Mouse (Mus musculus) naive thymus-derived CD4-positive, alpha-beta T cell, adult 2 months (primary cell): ENCODE results near the gene Dusp14.

Experiments
- DNase-seq: peaks from one replicate; pipeline ENCODE4 v3.0.0-alpha.2; 2011; ENCODE audit warnings: low read depth

Gene Dusp14

GRCm38 (mm10) chr11:84016147-84016809 is 52.8 kb downstream of the Dusp14 start:
- no peak for DNase-seq

DNA sequence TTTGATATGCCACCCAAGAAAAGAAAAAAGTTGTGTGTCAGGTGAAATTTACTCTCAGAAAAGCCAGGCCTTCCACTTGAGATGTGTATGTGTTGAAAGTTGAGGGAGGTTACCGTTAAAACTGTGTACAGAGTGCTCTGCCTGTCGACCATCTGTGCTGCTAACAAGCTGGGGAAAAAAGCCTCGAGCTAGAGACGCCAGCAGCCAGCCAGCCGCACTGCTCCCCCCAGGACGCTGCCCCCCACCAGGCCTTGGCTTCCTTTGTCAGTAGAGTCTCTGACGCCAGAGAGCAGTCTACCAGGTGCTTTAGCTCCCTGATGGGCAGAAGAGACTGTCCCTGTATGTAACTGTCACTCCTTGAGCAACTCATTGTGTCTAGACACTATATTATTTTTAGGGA is 56.0 kb downstream of the Dusp14 start:
- DNase-seq = no peak

DNA sequence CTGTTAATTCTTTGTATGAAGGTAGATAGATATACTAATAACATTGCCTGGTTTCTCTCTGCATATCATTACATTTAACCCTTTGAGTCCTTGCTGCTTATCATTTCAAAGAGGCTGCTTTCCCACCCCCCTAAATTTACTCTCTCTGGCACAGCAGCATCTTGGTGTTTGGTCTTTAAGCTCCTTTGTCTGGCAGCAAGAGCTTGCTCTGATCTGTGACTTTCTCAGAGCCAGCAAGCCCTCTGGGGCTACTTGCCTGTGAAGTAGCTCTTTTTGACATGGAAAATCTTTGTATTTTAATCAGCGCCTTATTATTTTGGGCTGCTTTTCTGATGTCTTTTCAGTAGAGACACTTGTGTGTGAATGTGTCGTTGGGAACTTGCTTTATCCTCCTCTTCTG is 57.5 kb downstream of the Dusp14 start:
- DNase-seq = no peak

GRCm38 (mm10) chr11:84011050-84011449 is 58.0 kb downstream of the Dusp14 start:
- DNase-seq = no peak

- no peak for DNase-seq
Measured at GRCm38 (mm10) chr11:84010411-84010810, 58.6 kb downstream of the Dusp14 start.

DNA sequence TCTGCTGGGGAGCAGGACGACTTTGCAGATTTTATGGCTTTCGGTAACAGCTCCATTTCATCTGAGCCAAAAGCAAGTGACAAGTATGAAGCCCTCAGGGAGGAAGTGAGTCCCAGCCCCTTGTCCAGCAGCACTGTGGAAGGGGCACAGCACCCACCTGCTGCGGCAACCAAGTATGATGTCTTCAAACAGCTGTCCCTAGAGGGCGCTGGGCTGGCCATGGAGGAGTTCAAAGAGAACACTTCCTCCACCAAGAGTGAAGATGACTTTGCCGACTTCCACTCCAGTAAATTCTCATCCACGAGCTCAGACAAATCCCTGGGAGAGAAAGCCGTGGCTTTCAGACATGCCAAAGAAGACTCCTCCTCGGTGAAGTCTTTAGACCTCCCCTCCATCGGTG is 60.1 kb downstream of the Dusp14 start:
- DNase-seq = no peak

DNA sequence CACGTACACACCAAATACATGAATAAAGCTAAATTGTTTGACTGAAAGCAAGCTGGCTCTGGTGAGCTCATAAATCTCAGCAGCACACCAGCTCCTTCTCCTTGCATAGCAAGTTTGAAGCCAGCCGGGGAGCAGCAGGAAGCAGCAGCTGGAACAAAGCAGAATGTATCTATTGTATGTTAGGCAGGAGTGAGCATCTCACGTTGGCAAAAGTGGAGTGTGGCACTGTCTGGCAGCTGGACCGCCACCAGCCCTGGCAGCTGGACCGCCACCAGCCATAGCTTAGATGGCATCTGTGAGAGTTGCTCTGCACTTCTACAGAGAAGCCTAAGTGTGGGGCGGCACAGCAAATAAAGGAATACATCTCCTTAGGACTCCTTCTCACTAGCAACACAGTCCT is 65.1 kb downstream of the Dusp14 start:
- no peak for DNase-seq

- no peak for DNase-seq
Measured at GRCm38 (mm10) chr11:84001257-84001656, 67.8 kb downstream of the Dusp14 start.

- no peak for DNase-seq
Measured at GRCm38 (mm10) chr11:83999411-83999915, 69.6 kb downstream of the Dusp14 start.

DNA sequence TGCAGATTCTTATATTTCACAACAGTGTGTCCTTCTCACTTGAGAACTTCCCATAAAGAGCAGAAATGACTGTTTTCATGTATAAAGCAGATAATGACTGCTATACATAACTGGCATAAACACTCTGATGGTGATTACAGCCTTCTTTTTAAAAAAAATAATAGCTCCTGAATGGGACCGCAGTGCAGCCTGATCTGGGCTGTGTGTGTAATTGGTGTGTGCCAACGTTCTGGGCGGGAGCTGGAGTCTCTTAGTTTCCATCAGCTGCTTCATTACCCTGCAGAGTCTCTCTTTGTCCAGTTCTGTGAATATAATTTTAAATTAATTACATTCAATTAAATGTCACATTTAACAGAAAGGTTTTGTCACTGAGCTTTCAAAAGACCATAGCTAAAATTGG is 70.1 kb downstream of the Dusp14 start:
- DNase-seq = no peak
